Mouse (Mus musculus) spleen, adult 2 months (tissue): ENCODE data around the gene Klrb1a. TPM values are rescaled to one million over a fixed set of nuclear protein-coding genes. Genes with fewer than 3 reads are reported as not detected.

Experiments used
- DNase-seq, 2 experiments: peaks; one replicate each; pipeline versions ENCODE4 v3.0.0 to v3.0.0-alpha.2; 2012 to 2021; ENCODE audit warnings: low spot score in 2 of 2, low read depth in 1 of 2
- H3K27ac ChIP-seq: fragments of 200-500 bp; 2 replicates; pipeline ENCODE4 v1.5.1; 2012; ENCODE audit warnings: low read length, inconsistent platforms; ENCODE audit not compliant: insufficient read depth
- H3K27me3 ChIP-seq: fragments of 200-500 bp; 2 replicates; pipeline ENCODE4 v1.6.1; 2012; ENCODE audit warnings: mild to moderate bottlenecking, moderate library complexity, low read length, inconsistent platforms; ENCODE audit not compliant: control insufficient read depth, insufficient read depth
- H3K36me3 ChIP-seq: fragments of 200-500 bp; 2 replicates; pipeline ENCODE4 v1.6.1; 2012; ENCODE audit warnings: mild to moderate bottlenecking, low read length, inconsistent platforms; ENCODE audit not compliant: control insufficient read depth, insufficient read depth
- H3K4me1 ChIP-seq: fragments of 200-500 bp; 2 replicates; pipeline ENCODE4 v1.6.1; 2011; ENCODE audit warnings: inconsistent platforms; ENCODE audit not compliant: control insufficient read depth, insufficient read depth, insufficient read length
- H3K4me3 ChIP-seq: fragments of 200-500 bp; 2 replicates; pipeline ENCODE4 v1.5.1; 2011; ENCODE audit warnings: mild to moderate bottlenecking, inconsistent platforms; ENCODE audit not compliant: insufficient read depth, insufficient read length; ENCODE audit errors: extremely low read depth
- CTCF ChIP-seq: fragments of 200-500 bp; IDR thresholded peaks from 2 replicates; pipeline ENCODE4 v1.5.1; 2011; ENCODE audit warnings: mild to moderate bottlenecking, inconsistent platforms; ENCODE audit not compliant: insufficient read depth, insufficient read length, insufficient replicate concordance; ENCODE audit errors: extremely low read depth
- POLR2A ChIP-seq: fragments of 200-500 bp; IDR thresholded peaks from 2 replicates; pipeline ENCODE4 v1.6.1; 2011; ENCODE audit warnings: low read depth, low read length, inconsistent platforms
- WGBS: fragments of 180-500 bp; shearing (Covaris S2); methylation state at CpG from one replicate; pipeline ENCODE4 v1.1.7; 2018; 5-methylcytosine and 5-hydroxymethylcytosine counted together
- polyA plus RNA-seq: library from polyadenylated mRNA; depleted of rRNA; stranded (reverse); fragments of >200 nt; gene quantifications from 2 replicates; pipeline ENCODE4 v1.2.3, GENCODE M21; 2012

Klrb1a gene
- polyA plus RNA-seq, 1 experiment = 1.2 TPM

GRCm38 (mm10) chr6:128624425-128624824, 1.1 kb upstream of the Klrb1a start:
- no peak overlapping the region for H3K27ac ChIP-seq
- WGBS = 35% methylated on average over 4 of the region's 4 CpGs

GRCm38 (mm10) chr6:128622733-128623132, 600 bp downstream of the Klrb1a start:
- H3K4me1 ChIP-seq = peaks cover 4% of the 10 kb centered on the region; the same call in 1 of the 2 replicates
- DNase-seq = no peak
- no peak overlapping the region for H3K27ac ChIP-seq
- no peaks in the 10 kb centered on the region for H3K27me3 ChIP-seq
- no peak for TF ChIP-seq POLR2A
- no peak for TF ChIP-seq CTCF
- no peak overlapping the region for H3K4me3 ChIP-seq
- WGBS = 45% methylated on average over 2 of the region's 2 CpGs
- no peaks in the 10 kb centered on the region for H3K36me3 ChIP-seq

More at GRCm38 (mm10) chr6:128624425-128624824, 1.1 kb upstream of the Klrb1a start:
- no peak for DNase-seq
- no peak overlapping the region for H3K4me3 ChIP-seq
- H3K36me3 ChIP-seq = no peaks in the 10 kb centered on the region
- no peak for TF ChIP-seq CTCF
- no peaks in the 10 kb centered on the region for H3K27me3 ChIP-seq
- H3K4me1 ChIP-seq = peaks cover 4% of the 10 kb centered on the region; the same call in 1 of the 2 replicates

GRCm38 (mm10) chr6:128606350-128606749, 17.0 kb downstream of the Klrb1a start:
- Histone ChIP-seq H3K27me3 (no peaks in the 10 kb centered on the region), H3K36me3 (no peaks in the 10 kb centered on the region), H3K4me3 (no peak overlapping the region), H3K27ac (no peak overlapping the region), H3K4me1 (no peaks in the 10 kb centered on the region)
- TF ChIP-seq POLR2A = no peak
- no peak for TF ChIP-seq CTCF
- no peak for DNase-seq
- 90% methylated on average over 9 of the region's 9 CpGs for WGBS

GRCm38 (mm10) chr6:128604512-128604911, 18.8 kb downstream of the Klrb1a start:
- peak in 1 of 2 experiments; percentile 26 for DNase-seq
- WGBS = 14% methylated on average over 5 of the region's 5 CpGs

GRCm38 (mm10) chr6:128602463-128603201, 20.7 kb downstream of the Klrb1a start:
- no peak overlapping the region for H3K4me3 ChIP-seq
- TF ChIP-seq POLR2A (no peak), CTCF (no peak)
- DNase-seq = no peak
- no peaks in the 10 kb centered on the region for H3K27me3 ChIP-seq
- no peaks in the 10 kb centered on the region for H3K36me3 ChIP-seq
- WGBS = 82% methylated on average over 10 of the region's 10 CpGs
- H3K27ac ChIP-seq = no peak overlapping the region
- H3K4me1 ChIP-seq = no peaks in the 10 kb centered on the region

More at GRCm38 (mm10) chr6:128604512-128604911, 18.8 kb downstream of the Klrb1a start:
- Histone ChIP-seq H3K27ac (no peak overlapping the region), H3K4me1 (no peaks in the 10 kb centered on the region), H3K4me3 (no peak overlapping the region), H3K36me3 (no peaks in the 10 kb centered on the region), H3K27me3 (no peaks in the 10 kb centered on the region)
- TF ChIP-seq POLR2A (no peak), CTCF (no peak)

GRCm38 (mm10) chr6:128602026-128602425, 21.3 kb downstream of the Klrb1a start:
- Histone ChIP-seq H3K4me1 (no peaks in the 10 kb centered on the region), H3K27me3 (no peaks in the 10 kb centered on the region), H3K36me3 (no peaks in the 10 kb centered on the region), H3K4me3 (no peak overlapping the region), H3K27ac (no peak overlapping the region)
- no peak for DNase-seq
- TF ChIP-seq POLR2A = no peak
- TF ChIP-seq CTCF = no peak
- 37% methylated on average over 3 of the region's 3 CpGs for WGBS

GRCm38 (mm10) chr6:128599555-128599954, 23.8 kb downstream of the Klrb1a start:
- no peak overlapping the region for H3K27ac ChIP-seq
- TF ChIP-seq POLR2A (no peak), CTCF (no peak)
- no peaks in the 10 kb centered on the region for H3K27me3 ChIP-seq
- no peak overlapping the region for H3K4me3 ChIP-seq
- 73% methylated on average over 4 of the region's 4 CpGs for WGBS
- H3K36me3 ChIP-seq = no peaks in the 10 kb centered on the region
- no peaks in the 10 kb centered on the region for H3K4me1 ChIP-seq
- DNase-seq = peak in 1 of 2 experiments; percentile 22
